Mouse (Mus musculus) common myeloid progenitor, adult 5-6 weeks (primary cell): ENCODE data around the gene Cachd1. TPM values are rescaled to one million over a fixed set of nuclear protein-coding genes. Genes with fewer than 3 reads are reported as not detected.

ENCODE experiments used
- ATAC-seq: replicated peaks from 2 replicates; pipeline ENCODE4 v1.8.0; 2016; ENCODE audit warnings: low read depth, mild to moderate bottlenecking, moderate TSS enrichment, inconsistent platforms; ENCODE audit not compliant: poor library complexity, severe bottlenecking
- total RNA-seq: library from RNA; stranded (forward); fragments of 200-1000, 187-1606 nt; gene quantifications from 2 replicates; pipeline ENCODE4 v1.2.3, GENCODE M21; 2017

The Cachd1 gene
- 3.1 and 6.4 TPM in 2 replicates for total RNA-seq

DNA sequence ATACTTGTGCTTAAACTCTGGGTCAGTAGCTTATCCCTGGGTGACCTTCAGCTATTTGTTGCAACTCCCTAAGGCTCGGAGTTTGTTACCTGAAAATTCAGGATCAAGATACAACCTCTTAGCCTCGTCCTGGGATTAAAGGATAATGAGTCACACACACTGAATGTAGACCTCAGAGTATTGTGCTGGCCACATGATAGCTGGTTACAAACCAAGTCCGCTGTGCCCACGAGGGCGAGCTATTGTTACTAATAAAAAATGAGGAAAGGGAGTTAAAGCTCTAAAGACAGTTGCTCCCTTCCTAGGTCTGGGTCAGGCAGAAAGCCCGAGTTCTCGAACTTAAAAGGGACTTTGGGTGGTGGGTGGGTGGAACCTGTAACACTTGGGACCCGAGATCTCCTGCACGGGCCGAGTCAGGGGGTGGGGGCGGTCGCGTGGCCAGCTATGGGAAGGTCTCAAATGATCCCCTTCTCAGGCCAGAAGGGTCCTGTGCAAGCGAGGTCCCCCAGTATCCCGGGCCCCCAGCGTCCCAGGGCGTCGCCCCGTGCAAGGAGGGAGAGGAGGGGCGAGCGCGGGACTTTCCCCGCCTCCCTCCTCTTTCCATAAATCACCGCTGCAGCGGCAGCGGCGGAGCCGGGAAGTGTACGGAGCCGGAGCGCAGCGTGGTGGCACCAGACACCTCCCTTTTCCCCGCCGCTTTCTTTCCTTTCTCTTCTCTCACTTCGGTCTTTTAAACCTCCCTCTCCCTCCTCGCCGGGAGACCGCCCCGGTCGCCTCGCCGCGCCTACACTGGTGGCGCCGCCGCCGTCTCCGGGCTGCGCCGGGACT, at the start of gene Cachd1:
TSS of gene Cachd1 (plus strand) at position 633 of the 828 bp plus-strand sequence.
- ATAC-seq = 0 out of 2 replicates have a peak, but pooled peaks have one; percentile 54

DNA sequence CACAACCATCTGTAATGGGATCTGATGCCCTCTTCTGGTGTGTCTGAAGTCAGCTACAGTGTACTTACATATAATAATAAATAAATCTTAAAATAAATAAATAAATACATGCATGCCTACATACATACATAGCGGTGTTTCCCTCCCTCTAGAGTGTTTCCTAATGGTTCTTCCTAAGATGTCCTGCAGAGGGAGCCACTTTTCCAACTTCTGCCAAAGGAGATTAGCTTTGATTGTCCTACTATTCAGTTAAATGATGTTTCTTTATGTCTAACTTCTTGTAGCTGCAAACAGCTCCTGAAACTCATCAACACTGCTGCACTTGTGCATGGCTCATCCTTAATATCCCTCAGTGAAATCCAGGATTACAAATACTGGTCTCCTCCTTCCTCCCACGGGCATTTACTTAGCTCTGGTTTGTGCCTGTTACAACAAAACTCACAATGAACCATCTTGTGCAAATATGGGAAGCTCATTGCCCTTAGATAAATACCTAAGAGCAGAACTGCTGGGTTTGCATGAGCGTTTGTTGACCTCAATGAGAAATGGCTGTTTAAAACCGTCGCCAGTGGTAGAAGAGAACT, 47.5 kb upstream of the Cachd1 start:
- no peak for ATAC-seq

DNA sequence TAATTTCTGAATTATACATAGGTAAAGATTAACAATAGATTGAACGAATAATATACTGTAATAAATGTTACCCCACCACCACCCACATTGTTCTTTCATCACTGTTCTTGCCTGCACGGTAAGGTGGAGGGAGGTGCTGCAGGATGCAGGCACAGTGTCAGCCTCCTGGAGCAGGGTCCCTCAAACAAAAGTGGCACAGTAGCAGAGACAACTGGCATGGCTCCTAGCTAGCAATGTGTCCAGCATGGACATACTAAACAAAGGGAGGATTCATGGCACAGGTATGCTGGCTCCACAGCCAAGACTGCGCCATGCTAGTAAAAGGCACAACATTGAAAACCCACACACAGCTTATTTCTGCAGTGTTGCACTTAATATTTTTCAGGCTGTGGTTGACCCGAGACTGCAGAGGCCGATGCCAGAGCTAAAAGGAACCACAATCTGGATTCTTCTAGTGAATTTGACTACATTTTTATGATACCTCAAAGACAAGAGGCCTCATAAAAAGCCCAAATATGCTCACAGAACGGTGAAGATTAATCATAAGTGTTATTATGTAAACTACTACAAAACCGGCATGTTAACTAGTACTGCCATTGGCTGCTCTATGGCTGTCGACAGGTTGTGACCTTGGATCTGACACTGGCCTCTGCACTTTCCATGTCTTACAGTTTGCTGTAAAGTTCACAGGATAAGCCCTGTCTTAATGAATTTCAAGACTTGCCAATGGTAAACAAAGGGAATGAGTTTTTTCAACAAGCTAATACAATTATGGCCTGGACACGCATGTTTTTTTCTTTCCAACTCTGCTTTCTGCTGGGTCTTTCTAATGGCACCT, 41.2 kb upstream of the Cachd1 start:
- no peak for ATAC-seq

DNA sequence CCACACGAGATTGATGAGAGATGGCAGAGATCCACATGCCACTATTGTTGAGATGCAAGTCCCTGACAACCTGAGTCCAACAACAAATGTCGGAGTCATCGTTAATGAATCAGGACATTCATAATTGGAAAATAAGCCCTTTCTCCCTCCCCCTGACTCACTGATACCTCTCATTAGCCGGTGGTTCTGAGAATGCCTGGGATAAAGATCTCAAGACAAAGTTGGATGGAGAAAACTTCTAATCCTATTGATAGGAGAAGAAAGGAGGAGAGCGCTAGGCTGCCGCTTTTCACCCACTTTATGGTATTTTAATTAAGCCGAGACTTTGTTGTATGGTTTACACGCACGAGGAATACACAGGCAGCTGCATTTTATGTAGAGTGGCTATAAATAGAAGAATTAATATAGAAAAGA, 40.5 kb upstream of the Cachd1 start:
- ATAC-seq = no peak

DNA sequence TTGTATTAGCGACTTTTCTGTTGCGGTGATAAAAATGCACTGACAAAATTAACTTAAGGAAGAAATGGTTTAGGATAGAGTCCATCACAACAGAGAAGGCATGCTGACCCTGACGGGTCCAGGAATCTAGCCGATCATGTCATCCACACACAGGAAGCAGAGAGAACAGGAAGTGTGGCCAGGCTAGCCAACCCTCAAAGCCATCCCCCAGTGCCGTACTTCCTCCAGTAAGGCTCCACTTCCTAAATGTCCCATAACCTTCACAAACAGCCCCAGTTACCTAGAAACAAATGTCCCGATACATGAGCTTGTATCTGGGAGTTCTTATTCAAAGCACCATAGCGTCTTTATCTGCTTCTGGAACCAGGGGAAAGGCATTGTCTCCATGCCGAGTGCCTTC, 32.9 kb upstream of the Cachd1 start:
- ATAC-seq = peak; percentile 86

DNA sequence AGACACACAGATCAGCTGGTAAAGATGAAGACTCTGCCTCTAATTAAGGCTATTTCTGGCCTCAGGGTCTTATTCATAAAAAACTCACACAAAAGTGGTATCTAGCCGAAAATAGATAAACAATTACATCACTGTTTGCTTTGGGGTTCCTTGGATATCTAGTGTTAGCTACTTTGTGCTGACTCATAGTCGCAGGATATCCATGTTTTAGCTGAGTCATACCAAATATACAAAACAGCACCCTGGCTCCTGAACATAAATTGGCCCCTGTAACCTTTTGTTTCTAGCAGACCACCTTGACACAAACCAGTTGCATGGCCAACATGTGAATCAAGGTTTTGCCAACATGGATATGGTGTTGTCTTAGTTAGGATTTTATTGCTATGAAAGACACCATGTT, 24.2 kb upstream of the Cachd1 start:
- ATAC-seq = no peak

DNA sequence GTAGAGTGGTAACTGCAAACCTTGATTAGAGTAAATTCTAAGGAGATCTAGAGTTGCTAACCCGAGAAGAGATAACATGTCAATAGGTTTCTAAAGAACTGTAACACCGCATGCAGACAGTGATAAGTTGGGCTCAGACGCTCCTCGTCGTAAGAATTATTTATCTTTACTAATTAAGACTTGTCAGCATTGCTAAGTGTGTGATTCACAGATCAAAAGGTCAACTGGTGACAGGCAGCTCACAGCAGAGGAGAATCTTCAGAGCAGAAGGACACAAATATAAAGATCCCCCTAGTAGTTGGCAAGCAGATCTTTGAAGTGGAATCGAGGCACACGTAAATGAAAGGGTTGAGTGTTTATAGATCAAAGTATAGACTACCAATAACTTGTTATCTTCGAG, 20.8 kb upstream of the Cachd1 start:
- no peak for ATAC-seq

DNA sequence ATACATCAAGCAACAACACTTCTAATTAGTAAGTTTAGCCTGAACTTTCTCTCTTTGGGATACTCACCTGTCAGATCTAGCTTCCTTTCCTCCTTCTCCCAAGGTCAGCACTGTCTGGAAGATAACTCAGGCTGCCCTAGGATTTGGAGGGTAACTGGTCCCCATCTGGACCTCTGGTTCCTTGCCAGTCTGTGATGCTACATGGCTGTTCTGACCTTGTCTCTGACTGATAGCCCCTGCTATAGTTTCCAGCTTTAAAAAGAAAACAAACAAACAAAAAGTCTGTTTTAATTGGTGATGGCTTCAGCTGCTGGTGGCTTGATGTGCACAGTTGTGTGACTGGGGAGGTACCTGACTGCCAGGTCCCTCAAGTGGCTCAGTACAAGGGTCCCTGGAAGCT, 20.0 kb upstream of the Cachd1 start:
- ATAC-seq = no peak

DNA sequence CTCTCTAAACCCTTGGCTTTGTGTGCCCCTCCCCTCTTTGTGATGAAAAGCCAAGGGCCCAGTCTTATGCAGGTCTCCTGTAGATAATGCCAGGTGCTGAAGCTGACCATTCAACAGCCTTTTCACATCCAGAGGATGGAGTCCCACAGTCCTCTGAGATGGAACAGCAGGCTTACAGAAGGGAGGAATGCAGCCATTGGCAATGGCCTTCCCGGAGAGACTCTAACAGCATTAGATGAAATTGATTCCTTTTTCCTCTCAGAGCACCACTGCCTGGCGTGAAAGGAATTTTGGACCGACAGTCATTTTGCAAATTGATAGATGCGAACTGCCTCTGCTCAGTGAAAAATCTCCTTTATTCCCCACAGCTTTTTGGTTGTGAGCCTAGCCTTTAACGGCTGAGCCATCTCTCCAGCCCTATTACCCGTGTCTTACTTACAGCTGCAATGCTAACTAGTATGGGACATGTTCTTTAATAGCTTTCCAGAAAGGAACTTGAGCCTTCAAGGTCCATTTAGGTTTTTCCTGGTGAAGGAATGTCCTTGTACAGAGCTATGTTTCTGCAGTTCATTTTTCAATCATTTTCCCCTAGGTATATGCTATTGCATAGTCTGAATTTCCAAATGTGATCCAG, 18.1 kb upstream of the Cachd1 start:
- ATAC-seq = no peak

DNA sequence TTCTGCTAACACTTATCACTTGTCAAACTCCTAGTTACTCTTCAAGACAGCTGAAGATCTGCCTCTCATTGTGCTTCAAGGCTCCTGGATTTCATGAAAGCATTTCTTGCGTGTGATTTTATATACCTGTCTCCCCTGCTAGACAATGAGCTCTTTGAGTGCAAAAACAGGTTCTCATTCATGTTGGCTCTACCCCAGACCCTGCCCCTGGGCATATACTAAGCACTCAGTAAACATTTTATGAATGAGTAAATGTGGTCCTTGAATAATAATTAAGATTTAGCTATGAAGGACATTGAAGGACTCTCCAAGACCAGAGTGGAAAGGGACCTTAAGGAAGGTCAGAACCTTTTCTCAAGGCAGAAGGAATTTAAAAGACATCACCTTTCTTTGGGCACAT, 16.9 kb upstream of the Cachd1 start:
- no peak for ATAC-seq

DNA sequence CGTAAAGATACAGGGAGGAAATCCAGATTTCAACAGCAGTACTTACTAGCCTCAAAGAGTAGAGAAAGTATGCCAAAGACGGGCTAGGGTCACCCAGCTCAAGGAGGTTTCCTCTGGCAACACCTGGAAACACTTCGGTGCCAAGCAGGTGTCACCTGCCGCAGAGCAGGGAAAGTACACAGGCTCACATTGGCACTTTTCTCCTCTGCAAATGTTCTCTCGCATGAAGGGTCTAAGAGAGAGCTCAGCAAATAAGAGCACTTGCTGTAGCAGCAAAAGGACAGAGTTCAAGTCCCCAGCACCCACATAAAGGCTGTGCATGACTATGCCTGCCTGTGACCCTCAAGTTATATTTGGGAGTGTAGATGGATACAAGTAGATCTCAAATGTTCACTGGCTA, 16.1 kb upstream of the Cachd1 start:
- no peak for ATAC-seq

DNA sequence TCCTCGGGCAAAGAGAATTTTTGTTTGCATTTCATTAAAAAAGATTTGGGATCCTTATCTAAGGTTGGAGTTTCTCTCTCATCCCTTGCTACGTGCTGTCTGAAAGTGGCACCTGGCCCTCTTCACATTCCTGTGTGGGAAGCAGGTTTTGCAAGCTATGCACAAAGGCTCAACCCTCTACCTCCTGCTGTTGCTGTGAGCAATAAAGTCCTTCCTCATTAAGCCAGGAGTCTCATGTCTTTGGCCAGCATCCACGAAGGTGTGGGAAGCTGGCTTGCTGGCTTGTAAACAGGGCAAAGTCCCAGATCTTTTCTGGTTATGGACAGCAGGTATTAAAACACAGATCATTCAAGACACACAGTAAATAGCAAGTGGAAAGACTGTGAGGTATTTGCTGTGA, 7.9 kb upstream of the Cachd1 start:
- ATAC-seq = no peak

DNA sequence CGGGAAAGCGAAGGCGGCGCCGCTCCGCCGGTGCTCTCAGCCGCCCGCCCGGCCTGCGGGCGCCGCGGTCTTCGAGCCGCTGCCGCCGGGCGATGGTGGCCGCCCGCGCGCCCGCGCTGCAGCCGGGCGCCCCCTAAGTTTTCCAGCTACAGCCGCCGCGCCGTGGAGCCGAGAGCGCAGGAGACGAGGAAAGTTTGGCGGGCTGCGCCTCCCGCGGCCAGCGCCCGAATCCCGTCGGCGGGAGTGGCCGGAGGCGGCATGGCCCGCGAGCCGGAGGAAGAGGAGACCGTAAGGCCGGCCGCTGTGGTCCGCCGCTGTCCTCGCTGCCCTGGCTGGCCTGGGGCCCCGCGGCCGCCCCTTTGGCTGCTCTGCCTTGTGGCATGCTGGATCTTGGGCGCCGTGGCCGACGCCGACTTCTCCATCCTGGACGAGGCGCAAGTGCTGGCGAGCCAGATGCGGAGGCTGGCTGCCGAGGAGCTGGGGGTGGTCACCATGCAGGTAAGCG, 448 bp downstream of the Cachd1 start:
- ATAC-seq = no peak

DNA sequence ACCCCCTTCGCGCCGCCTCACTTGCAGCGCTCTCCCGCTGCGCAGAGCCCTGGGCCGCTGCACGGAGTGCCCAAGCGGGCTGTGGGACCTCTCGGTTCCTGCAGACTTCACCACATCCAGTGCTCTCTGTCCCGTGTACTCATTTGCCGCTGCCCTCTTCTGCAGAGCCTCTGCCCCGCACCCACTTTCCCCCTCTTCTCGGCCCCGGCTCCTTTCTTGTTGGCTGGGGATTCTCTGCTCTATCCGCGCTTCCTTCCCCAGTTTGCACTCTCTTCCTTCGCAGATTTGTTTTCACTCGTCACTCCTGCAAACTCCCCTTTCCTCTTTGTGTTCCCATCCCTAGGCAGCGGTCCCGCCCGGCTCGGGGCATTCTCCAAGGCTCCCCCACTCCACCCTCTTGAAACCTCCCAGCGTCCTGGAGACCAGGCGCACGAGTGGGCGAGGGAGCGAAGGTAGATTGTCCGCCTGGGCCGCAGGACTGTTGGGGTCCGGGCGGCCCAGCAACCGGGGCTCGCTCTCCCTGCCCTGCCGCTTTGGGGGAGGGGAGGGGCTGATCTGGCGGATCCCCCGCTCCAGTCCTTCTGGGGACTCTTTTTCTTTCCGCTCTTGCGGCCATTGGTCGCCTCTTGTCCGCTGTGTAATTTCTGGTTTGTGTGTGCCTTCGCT, 1.0 kb downstream of the Cachd1 start:
- ATAC-seq = no peak

DNA sequence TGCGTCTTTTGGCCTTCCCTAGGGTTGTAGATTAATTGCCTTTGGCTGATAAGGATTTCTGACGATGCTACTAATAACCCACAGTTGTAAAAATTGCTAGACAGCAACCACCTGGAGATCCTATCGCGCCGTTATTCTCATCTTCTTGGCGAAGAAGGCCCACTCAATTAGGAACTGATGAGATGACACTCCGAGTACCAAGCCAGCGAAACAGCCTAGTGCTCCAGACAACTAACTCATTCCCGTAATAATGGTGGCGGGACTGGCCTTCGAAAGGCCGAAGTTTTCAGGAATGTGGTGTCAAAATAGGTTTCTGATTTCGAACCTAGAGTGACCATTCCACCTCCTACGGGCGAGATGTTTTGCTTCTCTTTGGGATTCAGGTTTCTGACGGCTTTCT, 1.6 kb downstream of the Cachd1 start:
- no peak for ATAC-seq

DNA sequence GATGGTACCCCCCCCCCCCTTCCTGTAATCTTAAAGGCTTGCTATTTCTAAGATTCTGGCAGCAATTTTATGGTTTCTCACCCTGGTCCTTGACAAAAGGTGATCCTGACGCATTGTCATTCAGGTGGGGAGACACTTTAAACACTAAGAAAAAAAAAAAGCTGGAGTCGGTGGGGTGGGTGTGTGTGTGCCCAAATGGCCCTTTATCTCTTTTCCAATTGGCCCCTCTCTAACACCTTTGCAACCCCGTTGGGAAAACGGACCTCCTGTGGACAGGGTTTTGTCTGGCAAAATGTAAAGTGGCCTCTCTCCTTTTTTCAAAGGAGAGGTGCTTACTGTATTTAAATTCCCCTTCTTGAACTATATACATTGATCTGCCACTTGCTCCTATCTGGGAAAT, 2.5 kb downstream of the Cachd1 start:
- no peak for ATAC-seq

DNA sequence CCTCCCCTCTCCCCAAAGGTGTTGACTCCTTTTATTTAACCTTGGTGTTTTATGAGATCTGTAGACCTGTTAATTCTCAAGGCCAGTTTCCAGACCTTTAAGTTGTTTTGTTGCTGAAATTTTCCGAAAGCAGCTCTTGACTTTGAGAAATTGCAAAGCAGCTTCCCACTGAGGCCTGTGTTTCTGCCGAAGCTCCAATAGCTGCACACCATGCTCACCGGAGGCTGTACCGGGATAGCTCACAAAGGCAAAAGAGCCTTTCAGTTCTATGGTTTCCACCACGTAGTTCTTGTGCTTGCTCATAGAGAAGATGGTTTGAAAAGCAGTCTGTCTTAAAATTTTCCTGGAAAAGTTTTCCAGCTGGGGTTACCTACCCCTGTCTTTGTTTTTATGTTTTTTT, 3.2 kb downstream of the Cachd1 start:
- no peak for ATAC-seq

DNA sequence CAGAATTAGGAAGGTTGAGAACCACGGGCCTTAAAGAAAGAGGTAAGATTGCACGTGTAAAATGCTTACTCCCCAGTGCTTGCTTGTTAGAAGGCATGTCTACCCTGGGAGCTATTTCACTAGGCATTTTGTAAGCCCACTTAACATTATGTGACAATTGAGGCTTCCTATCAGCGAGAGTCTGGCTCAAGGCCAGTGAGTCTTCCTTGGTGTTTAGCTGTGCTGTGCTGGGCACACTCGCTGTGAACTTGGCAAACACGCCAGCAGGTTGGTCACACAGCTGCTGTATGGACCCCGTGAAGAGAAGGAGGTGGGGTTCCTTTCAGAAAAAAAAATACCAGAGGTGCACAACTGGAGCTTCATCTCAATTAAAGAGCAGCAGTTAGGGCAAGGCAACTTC, 4.4 kb downstream of the Cachd1 start:
- no peak for ATAC-seq

DNA sequence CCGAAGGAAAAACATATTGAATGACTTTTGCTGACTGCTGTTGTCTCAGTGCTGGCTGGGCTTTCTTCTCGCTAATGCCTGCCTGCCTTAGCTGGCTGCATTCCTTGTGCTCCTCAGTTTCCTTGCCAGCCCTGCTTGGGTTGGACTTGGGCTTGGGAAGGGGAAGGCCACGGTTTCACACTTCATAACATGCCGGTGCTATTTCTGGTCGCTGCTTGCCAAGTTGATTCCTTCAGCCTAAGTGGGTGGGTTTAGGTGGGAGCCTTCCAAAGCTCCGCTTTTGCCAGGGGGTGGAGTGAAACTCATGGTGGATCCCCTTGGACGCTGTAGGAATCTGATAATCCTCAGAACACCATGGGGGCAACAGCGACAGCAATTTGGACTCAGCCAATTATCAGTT, 5.9 kb downstream of the Cachd1 start:
- ATAC-seq = no peak

DNA sequence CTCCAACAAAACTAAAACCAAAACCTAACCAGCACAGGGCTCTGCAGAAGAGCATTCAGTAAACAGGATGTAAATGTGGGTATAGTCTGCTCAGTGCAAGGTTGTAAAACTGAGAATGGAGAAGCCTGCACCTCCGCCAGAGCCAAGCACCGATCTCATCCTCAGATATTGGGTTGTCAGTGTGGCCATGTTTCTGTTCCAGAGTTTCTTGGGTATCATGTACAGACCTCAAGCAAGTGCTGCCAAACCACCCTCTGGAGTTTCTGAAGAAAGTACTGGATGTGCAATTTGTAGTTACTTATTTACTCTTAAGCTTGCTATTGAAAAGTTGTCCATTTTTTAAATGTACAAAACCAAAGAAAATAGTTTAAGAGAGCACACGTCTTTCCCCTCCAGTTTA, 6.4 kb downstream of the Cachd1 start:
- ATAC-seq = no peak
